Mouse (Mus musculus) activated CD4-positive, CD25-positive, alpha-beta regulatory T cell (primary cell): ENCODE measurements around the gene Clec4g. TPM values are rescaled to one million over a fixed set of nuclear protein-coding genes. Genes with fewer than 3 reads are reported as not detected.

Source experiments
- polyA plus RNA-seq, 2 experiments: library from polyadenylated mRNA; unstranded; fragments of 100-300 nt; shearing (Covaris generic); gene quantifications; one replicate each; pipeline ENCODE4 v1.2.1; 2017

Gene Clec4g
- polyA plus RNA-seq = not detected

DNA sequence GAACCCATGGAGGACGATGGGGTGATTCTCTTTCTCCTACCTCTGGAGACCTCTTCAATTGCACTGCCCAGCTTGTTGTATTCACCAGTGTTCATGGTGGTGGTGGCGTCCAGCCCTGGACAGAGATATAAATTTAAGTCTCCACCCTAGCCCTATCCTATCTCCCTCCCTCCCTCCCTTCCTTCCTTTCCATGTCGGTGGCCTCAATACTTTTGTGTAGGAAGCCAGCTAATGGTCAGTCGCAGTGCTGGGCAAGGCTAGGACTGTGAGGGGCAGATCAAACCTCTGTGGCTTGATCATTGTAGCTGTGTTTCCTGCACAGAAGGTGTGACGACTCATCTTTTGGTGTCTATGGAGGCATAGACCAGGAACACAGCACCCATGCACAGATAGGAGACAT is at the start of gene Clec4g:
TSS of gene Clec4g (minus strand) at position 101 of the 400 bp plus-strand sequence.

DNA sequence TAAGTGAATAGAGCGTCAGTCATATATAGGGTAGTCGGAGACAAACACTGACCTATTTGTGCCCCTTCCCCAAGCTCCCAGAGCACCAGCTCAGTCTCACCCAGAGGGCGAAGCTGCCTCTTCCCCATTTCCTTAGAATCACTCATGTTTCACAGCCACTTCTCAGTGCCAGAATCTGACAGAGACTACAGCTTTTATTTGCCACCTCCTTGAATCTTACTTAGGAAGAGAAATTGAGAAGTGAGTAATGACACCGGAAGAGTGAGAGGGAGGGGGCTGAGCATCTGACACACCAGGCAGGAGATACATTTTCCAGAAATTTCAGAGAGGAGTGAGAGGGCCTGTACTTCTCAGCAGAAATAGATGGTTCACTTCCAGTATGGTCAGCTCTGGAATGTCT is 28.3 kb upstream of the Clec4g start, which contains the start of gene Cd209a:
TSS of gene Cd209a (minus strand) at position 224 of the 400 bp plus-strand sequence.

DNA sequence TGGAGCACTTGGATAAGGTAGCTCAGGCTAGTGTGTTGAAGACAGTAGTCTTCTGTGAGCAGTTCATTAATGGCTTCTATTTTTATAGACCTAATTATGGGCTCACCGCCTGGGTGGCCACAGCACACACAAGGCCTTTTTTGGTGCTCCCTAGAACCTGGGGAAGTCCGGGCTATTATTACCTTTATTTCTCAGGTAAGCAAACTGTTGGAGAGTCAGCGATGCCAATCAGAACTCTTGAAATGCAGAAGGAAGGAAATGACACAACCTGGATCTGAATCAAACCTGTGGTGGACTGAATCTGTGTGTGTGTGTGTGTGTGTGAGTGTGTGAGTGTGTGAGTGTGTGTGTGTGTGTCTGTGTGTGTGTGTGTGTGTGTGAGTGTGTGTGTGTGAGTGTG is 26.3 kb downstream of the Clec4g start, which contains the start of gene Fcer2a:
TSS of gene Fcer2a (minus strand) at position 55 of the 400 bp plus-strand sequence.

DNA sequence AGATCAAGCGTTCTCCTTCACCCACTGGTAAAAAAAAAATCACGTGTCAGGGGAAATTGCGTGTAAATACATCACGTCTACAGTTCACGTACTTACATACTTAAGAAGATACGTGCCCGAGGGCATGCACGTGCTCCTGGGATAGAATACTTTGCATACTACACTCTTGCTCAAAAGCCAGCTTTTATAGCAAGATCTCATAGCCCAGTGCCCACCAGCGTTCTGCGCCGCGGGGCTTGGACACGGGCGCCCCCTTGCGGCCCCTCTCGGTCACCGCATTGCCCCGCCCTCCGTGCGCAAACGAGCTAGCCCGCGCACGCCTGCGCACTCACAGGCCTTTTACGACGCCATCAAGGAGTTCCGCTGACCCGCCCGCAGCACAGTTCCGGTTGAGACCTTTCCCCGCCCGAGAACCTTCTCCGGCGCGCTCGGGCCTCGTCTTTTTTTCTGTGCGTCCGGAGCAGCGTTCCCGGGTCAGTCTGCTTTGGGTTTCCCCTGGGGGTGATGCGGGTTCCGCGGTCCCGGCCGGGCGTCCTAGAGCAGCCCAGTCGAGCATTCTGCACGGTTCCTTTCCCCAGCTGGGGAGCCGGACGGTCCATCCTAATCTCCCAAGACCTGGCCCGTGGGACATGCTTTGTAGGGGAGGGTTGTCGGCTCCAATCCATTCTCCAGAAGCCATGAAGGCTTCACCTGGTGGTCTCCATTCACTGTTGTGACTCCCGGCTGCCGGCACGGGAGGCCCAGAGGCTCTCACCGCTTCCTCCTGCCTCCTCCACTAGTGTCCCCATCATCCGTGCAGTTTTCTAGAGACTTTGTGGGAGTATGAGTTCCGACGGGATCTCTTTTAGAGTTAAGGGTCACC is 44.1 kb downstream of the Clec4g start, which contains the start of gene Trappc5:
TSS of gene Trappc5 (plus strand) at position 169 of the 862 bp plus-strand sequence.

DNA sequence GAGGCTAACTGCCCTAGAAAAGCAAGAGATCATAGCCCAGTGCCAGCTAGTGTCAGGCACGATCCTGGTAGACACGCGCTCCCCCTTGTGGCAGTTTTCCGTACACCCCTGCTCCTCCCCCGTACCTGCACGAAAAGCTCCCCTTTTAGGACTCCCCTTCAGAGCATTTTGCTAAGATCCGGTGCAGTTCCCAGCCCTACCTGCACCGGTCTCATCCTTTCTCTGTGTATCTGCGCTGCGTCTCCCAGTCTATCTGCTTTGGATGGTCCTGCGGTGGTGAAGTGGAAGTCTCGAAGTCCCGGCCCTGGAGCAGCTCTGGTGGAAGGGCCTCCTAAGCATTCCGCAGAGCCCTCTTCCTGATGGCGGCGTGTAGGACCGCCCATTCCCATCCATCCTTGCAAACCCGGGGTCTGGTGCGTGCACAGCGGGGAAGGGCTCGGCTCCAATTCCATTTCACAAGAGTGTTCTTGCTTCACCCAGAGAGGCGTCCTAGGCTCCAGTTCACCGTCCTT is 48.4 kb downstream of the Clec4g start, which contains the start of gene Fcor:
TSS of gene Fcor (minus strand) at position 383 of the 512 bp plus-strand sequence.

DNA sequence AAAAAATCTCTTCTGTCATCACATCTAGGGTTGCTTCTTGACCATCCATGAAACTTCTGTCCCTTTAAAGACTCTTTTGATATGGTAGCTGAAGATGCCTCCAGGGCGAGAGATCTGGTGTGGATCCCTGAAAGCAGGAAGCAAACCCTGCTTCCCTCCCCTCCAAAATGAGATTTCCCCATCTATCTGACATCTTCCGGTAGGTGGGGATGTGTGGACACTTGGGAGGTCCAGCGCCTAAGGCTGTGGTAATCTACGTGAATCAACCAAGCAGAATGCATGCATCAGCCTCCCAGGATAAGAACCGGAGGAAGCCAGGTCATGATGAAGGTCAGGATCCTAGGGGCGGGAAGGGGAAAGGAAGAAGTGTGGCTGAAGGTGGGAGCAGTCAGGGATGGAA is 54.9 kb downstream of the Clec4g start, which contains the start of gene Mcemp1:
TSS of gene Mcemp1 (plus strand) at position 248 of the 400 bp plus-strand sequence.

Other genes with a start within 250 kb of the Clec4g start
- not detected for gene Tex45, start 249.8 kb downstream of the Clec4g start, polyA plus RNA-seq
- 10 to 100 TPM in 1 of 2 experiments, 1 to 10 TPM in 1; 5.3 to 13.0 TPM for gene Zfp358, start 227.5 kb downstream of the Clec4g start, polyA plus RNA-seq
- gene Mcoln1, start 220.2 kb downstream of the Clec4g start, polyA plus RNA-seq = 10 to 100 TPM; 79.5 to 93.9 TPM
- gene Pnpla6, start 205.3 kb downstream of the Clec4g start, polyA plus RNA-seq = 10 to 100 TPM; 22.3 to 27.5 TPM
- gene C330021F23Rik, start 152.7 kb downstream of the Clec4g start, polyA plus RNA-seq = under 1 TPM in 1 of 2 experiments, not detected in 1; 0.20 TPM
- under 1 TPM in 1 of 2 experiments, not detected in 1; 0.33 TPM for gene Camsap3, start 133.4 kb downstream of the Clec4g start, polyA plus RNA-seq
- 10 to 100 TPM; 81.8 to 82.2 TPM for gene Xab2, start 99.3 kb downstream of the Clec4g start, polyA plus RNA-seq
- 100 to 1,000 TPM; 122 to 131 TPM for gene Pet100, start 99.1 kb downstream of the Clec4g start, polyA plus RNA-seq
- gene Pcp2, start 95.1 kb downstream of the Clec4g start, polyA plus RNA-seq = under 1 TPM; 0.16 to 0.20 TPM
- 100 to 1,000 TPM; 211 to 215 TPM for gene Stxbp2, start 89.7 kb downstream of the Clec4g start, polyA plus RNA-seq
- not detected for gene Retn, start 64.9 kb downstream of the Clec4g start, polyA plus RNA-seq
- under 1 TPM; 0.36 to 0.92 TPM for gene Mcemp1, start 54.9 kb downstream of the Clec4g start, polyA plus RNA-seq
- gene Fcor, start 48.3 kb downstream of the Clec4g start, polyA plus RNA-seq = not detected
- 10 to 100 TPM; 27.9 to 28.4 TPM for gene Trappc5, start 44.4 kb downstream of the Clec4g start, polyA plus RNA-seq
- 1 to 10 TPM in 1 of 2 experiments, under 1 TPM in 1; 0.47 to 2.0 TPM for gene Fcer2a, start 26.5 kb downstream of the Clec4g start, polyA plus RNA-seq
- gene Cd209a, start 28.3 kb upstream of the Clec4g start, polyA plus RNA-seq = under 1 TPM; 0.20 to 0.32 TPM
- under 1 TPM in 1 of 2 experiments, not detected in 1; 0.12 TPM for gene Cd209e, start 133.7 kb upstream of the Clec4g start, polyA plus RNA-seq
- 1 to 10 TPM in 1 of 2 experiments, not detected in 1; 5.1 TPM for gene Cd209d, start 157.9 kb upstream of the Clec4g start, polyA plus RNA-seq
- gene Cd209b, start 206.2 kb upstream of the Clec4g start, polyA plus RNA-seq = 10 to 100 TPM in 1 of 2 experiments, under 1 TPM in 1; 0.23 to 22.9 TPM
- under 1 TPM; 0.26 to 0.47 TPM for gene Cd209c, start 234.1 kb upstream of the Clec4g start, polyA plus RNA-seq